Mouse (Mus musculus) frontal cortex, postnatal 36 days (tissue): Measurements from ENCODE around the gene Ralgapb.

Experiments
- DNase-seq, 2 experiments: peaks; one replicate each; pipeline ENCODE4 v3.0.0; 2022; ENCODE audit warnings: low spot score in 2 of 2

Gene Ralgapb

GRCm38 (mm10) chr2:158402915-158403314 is 6.7 kb upstream of the Ralgapb start:
- no peak for DNase-seq

- DNase-seq = no peak
These were observed 552 bp upstream of the Ralgapb start for GRCm38 (mm10) chr2:158408997-158409594.

DNA sequence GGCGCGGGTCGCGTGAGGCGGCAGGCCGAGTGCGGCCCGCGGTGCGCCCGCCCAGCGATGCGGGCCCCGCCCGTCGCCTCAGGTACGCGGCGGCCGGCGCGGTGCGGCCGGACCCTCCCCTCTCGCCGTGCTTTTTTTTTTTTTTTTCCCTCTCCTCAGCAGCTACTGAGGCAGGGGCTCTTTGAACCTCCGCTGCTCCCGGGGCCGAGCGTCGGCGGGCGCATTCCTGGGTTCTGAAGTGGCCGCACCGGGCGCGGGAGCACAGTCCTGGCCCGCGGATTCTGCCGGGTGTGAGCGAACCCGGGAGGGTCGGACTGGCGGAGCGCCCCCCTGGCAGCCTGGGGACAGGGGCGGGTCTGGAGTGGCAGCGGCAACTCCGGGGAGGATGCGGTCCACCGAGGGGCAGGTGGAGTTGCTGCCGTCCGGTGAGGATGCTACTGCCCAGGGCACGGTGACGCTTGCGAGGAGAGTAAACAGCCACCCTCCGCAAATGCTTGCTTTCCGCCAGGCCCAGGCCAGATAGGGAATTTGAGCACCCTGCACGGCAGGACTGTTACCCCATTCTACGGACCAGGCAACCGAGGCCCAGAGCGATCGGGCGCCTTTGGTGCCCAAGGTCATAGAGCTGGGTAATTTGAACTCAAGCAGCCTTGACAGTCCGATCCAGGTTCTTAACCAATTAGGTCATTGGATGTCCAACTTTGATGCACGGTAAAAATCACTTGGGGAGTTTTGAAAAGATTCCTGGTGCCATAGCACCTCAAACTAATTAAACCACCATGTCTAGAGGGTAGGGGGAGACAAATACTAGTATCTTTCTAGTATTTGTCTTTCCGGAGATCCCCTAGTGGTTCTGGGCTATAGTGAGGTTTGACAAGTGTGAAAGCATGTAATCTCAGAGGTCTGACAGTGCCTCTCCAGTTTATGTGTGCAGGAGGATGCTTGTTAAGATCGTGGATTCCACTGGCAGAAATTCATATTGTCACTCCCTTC is 670 bp downstream of the Ralgapb start:
- DNase-seq = peak in 1 of 2 experiments; percentile 26

GRCm38 (mm10) chr2:158413240-158413639 is 3.6 kb downstream of the Ralgapb start:
- no peak for DNase-seq

DNA sequence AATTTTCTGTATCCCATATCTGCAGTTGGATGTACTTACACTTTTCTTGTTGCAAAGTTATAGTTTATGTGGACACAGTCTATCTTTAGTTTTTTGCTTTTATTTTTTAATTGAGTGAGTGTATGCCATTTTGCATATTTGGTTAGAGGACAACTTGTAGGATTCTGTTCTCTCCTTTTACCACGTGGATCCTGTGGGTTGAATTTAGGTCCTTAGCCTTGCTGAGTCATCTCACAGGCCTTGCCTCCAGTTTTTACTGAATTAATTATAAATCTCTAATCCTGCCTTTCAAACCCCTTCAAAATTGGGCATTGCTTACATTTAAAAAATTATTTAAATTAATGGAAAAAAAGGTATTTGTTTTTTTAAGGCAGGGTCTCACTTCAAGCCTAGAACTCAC is 6.2 kb downstream of the Ralgapb start:
- no peak for DNase-seq

- no peak for DNase-seq
These were observed 9.0 kb downstream of the Ralgapb start for GRCm38 (mm10) chr2:158418663-158419062.

- DNase-seq = no peak
These were observed 36.2 kb downstream of the Ralgapb start for GRCm38 (mm10) chr2:158445814-158446213.

DNA sequence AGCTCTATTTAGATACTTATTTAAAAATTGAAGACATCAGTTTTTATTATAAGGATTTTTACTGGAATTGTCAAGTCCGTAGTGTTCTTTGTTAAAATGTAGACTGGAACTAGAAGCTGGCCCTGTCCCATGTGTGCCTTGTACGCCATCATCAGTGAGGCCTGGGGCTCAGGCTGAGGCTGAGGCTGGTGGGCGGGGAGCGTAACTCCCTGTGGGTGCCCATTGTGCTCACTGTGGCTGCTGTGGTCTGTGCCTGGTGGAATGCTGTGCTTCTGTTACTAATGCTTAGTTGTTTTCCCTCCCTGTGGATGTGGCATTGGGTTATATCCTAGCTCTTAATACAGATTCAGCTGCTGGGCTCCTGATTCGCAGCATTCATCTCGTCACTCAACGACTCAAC is 40.2 kb downstream of the Ralgapb start:
- DNase-seq = no peak

DNA sequence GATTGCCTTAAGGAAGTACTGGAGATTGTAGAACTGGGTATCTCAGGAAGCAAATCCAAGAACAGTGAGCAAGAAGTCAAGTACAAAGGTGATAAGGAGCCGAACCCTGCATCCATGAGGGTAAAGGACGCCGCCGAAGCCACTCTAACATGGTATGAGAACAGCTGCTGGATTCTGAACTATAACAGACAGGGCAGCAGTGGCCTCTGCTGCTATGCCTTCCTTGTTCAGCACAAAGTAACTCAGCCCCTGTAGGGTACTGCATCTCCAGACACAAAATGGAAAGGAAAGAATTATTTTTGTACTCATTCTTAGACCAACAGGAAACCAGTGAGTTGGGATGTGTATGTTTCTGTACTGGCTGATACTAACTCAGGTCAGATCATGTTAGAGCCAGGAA is 46.8 kb downstream of the Ralgapb start:
- no peak for DNase-seq

DNA sequence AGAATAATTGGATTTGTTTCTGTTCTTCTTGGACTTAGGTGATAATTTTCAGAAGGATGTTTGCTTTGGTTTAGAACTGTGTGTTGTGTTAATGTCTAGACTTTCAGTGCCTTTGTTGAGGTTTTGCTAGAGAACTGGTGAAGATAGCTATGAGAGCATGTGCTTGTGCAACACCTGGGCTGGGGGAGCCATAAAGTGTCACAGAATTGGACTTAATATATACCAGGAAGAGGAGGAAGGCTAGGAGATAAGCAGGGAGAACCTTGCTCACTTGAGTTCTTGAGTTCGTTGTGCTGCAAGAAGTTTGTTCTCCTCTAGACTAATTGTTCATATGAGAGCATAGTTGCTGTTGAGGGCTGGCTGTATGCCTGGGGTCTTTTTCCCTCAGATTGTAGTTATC is 48.0 kb downstream of the Ralgapb start:
- no peak for DNase-seq

DNA sequence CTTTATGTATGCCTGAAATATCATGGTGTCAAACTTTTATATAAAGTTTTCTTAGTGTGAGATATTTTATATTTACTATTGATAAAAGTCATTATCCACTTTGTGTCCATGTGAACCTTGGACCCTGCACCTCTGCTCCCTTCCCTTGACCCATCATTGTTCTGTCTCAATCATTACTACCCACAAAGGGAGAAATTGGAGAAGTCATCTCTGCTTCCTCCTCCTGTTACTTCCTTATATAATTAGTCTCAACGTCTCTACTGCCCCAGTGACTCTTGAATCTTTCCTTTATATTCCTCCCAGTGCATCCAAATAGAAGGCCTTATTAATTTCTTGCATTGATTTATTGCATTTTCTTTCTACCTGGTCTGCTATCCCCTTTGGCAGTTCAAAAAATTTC is 52.8 kb downstream of the Ralgapb start:
- no peak for DNase-seq

DNA sequence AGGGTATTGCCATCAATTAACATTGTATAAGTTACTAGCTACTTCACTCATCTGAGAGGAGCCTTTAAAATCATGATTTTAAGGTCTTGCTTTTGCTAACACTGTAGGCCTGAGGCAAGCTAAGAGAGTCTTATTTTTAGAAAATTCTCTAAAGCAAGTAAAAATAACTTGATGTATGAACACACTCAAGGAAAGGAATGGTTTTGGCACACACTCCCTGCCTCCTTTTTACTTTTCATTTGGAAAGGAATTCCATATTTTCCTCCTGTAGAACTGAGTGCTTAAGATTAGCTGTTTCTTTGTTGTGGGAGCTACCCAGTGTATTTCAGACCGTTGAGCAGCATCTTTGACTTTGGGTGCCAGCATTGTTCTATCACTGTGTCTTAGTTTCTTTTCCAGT is 64.5 kb downstream of the Ralgapb start:
- DNase-seq = peak in 1 of 2 experiments; percentile 36

DNA sequence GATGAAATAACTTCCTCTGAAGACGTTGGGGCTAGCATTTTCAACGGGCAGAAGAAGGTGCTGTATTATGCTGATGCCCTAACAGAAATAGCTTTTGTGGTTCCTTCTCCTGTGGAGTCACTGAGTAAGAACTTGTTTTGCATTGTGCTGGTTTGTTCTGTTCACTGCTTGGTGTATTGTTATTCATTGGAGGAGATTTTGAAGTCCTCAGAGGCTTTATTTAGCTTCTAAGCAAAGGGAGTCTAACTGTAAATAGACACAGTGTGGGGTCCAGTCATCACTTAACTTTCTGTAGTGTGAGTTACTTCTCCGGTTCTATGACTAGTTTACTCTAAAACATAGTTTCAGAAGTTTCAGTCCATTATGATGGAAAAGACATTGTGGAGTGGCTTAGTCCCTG is 68.0 kb downstream of the Ralgapb start:
- no peak for DNase-seq

DNA sequence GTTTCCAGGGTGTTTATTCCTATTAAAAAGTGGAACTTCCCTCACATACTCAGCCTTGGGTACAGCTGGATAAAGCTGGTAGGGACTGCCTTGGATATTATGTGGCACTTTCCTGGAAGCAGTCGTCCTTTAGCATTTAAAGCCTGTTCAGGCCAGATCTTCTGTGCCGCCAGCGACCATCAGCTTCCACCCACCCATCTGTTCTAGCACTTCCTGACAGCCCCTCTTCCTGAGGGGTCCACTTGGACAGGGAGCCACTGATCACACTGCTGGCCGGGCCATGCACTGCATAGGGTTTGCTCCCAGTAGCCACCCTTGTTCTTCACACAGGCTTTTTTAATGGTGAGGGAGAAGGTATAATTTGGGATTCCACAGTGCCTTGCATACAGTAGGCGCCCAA is 88.8 kb downstream of the Ralgapb start:
- no peak for DNase-seq

DNA sequence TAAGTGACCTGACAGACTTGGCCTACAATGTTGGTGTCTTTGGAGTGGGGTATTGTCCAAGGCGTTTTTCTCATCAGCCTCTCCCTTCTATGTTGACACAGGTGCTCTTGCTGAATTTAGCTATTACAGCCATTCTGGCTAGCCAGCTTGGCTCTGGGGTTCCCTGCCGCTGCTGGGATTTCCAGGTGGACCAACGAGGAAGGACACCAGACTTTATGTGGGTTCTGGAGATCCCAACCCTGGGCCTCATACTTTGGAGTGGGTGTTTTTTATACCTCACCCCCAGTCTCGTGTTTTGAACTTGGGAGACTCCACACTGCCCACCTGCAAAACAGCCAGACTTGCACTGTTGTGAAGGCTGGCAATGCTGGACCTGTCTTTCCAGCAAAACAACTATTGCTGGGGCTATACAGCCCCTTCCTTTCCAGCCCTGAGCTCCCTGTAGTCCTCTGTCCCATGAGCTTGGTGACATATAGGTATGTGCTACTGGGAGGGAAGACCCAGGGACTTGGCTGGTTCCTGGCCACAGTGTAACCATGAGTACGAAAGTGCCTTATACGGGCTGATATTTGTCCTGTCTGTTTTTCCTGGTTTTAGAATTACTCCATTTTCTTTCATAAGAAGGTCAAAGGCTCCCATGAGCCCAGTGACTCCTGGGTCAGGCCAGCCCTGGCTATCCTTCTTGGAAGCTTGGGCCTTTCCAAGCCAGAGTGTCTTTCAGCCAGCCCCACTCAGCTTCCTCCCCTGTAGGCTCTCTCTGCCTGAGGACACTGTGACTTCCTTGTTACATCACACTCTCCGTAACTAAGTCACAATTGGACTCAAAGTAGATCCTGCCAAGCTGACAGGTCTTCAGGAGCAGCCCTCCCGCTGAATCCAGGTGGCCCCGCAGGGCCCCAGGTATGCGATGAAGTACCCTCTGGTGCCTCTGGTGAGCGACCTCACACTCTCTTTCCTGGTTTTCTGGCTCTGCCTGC is 92.5 kb downstream of the Ralgapb start, which contains the start of gene Adig:
Adig (plus strand) TSS at position 777 of the 977 bp plus-strand sequence.
- DNase-seq = no peak

GRCm38 (mm10) chr2:158503226-158503625 is 93.6 kb downstream of the Ralgapb start:
- DNase-seq = no peak

DNA sequence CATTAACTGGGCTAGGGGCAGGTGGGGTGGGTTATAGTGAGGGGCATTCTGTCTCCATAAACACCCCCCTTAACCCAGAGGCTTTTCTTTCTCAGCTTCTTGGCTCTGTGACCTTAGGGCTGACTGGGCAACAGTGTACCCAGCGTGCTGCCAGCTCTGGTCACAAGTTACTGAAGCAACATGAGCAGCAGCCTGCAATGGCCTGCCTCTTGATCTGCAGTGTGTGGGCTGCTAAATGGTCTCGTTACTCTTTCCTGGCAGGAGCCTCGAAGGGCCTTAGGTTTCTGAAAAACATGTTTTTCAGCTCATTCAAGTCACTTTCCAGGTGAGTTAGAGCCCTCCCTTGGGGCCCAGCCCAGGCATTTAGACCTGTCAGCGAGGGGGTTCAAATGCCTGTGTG is 94.0 kb downstream of the Ralgapb start:
- no peak for DNase-seq

- DNase-seq = no peak
These were observed 96.8 kb downstream of the Ralgapb start for GRCm38 (mm10) chr2:158506475-158506874.

GRCm38 (mm10) chr2:158507046-158507445 is 97.4 kb downstream of the Ralgapb start:
- DNase-seq = no peak

DNA sequence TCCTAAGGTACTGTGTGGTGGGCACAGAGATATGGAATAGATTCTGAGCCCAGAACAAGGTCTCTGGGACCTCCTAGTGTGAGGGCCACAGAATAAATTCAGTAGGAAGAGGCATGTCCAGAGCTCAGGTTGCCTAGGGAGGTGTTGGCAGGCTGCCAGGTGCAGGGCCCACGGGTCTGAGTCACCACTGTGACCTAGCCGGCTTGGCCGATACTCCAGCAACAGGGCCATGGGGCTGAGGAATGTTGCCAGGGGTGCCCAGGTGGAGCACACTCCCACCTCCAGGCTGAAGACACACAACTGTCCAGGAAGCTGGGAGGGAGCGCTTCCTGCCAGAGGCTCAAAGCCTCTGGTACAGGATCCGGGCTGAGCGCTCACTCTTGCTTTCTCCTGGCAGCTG is 101.0 kb downstream of the Ralgapb start:
- DNase-seq = no peak

- no peak for DNase-seq
These were observed 102.9 kb downstream of the Ralgapb start, which contains the start of gene Arhgap40 for GRCm38 (mm10) chr2:158512528-158512927. Gene Arhgap40 (plus strand): TSS chr2:158512796.
